Mouse (Mus musculus) thymus, adult 2 months (tissue): ENCODE data around the gene Prep. TPM values are rescaled to one million over a fixed set of nuclear protein-coding genes. Genes with fewer than 3 reads are reported as not detected.

Experiments used
- DNase-seq: peaks from one replicate; pipeline ENCODE4 v3.0.0; 2021
- H3K27ac ChIP-seq: fragments of 200-500 bp; 2 replicates; pipeline ENCODE4 v1.5.1; 2012; ENCODE audit warnings: low read length, control low read depth; ENCODE audit not compliant: control insufficient read depth, insufficient read depth
- H3K27me3 ChIP-seq: fragments of 200-500 bp; 2 replicates; pipeline ENCODE4 v1.6.1; 2012; ENCODE audit warnings: mild to moderate bottlenecking, low read length, moderate library complexity, mixed read lengths; ENCODE audit not compliant: control insufficient read depth, insufficient read depth
- H3K36me3 ChIP-seq: fragments of 200-500 bp; 2 replicates; pipeline ENCODE4 v1.6.1; 2012; ENCODE audit warnings: mild to moderate bottlenecking, low read length, moderate library complexity; ENCODE audit not compliant: control insufficient read depth, insufficient read depth
- H3K4me1 ChIP-seq: fragments of 200-500 bp; replicated peaks from 2 replicates; pipeline ENCODE4 v1.6.1; 2012; ENCODE audit warnings: low read length; ENCODE audit not compliant: control insufficient read depth, insufficient read depth
- H3K4me3 ChIP-seq: fragments of 200-500 bp; 2 replicates; pipeline ENCODE4 v1.5.1; 2012; ENCODE audit warnings: mild to moderate bottlenecking, low read length, control low read depth, moderate library complexity; ENCODE audit not compliant: control insufficient read depth, insufficient read depth
- CTCF ChIP-seq: fragments of 200-500 bp; IDR thresholded peaks from 2 replicates; pipeline ENCODE4 v1.5.1; 2012; ENCODE audit warnings: mild to moderate bottlenecking, control low read depth, low read length, moderate library complexity, borderline replicate concordance; ENCODE audit not compliant: control insufficient read depth, poor library complexity, insufficient read depth; ENCODE audit errors: extremely low read depth
- POLR2A ChIP-seq: fragments of 200-500 bp; IDR thresholded peaks from 2 replicates; pipeline ENCODE4 v1.6.1; 2012; ENCODE audit warnings: mild to moderate bottlenecking, low read length, control low read depth, moderate library complexity; ENCODE audit not compliant: control insufficient read depth, poor library complexity, insufficient read depth; ENCODE audit errors: extremely low read depth
- WGBS: fragments of 180-500 bp; shearing (Covaris S2); methylation state at CpG from one replicate; pipeline ENCODE4 v1.1.7; 2018; 5-methylcytosine and 5-hydroxymethylcytosine counted together
- polyA plus RNA-seq: library from polyadenylated mRNA; depleted of rRNA; stranded (reverse); fragments of >200 nt; gene quantifications from 2 replicates; pipeline ENCODE4 v1.2.3, GENCODE M21; 2012

Gene Prep
- polyA plus RNA-seq, 1 experiment = 28.1 TPM

- Histone ChIP-seq H3K27ac (no peak overlapping the region), H3K36me3 (peaks cover 13% of the 10 kb centered on the region), H3K4me3 (no peak overlapping the region), H3K27me3 (no peaks in the 10 kb centered on the region), H3K4me1 (peaks cover 7% of the 10 kb centered on the region)
- TF ChIP-seq CTCF = no peak
- TF ChIP-seq POLR2A = no peak
- DNase-seq = no peak
- WGBS = 98% methylated on average over 4 of the region's 4 CpGs
Measured at GRCm38 (mm10) chr10:45072339-45072738, 5.3 kb downstream of the Prep start.

DNA sequence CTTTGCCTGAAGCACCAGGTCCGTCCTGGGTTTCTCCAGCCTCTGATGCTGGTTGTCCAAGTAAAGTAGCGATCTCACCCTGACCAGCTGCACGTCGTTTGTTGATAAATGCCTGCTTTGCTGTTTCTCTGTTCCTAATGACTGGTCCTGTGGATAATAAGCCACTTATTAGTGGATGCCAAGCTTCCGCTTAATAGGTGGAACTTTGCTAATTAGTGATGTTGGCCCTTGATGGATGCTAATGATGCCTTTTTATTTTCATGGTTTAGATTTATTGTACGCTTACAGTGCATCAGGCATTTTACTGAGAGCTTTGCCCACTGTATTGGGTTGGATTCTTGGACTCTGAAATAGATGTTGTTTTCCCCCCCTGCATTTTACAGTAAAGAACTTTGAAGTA lies 7.5 kb downstream of the Prep start:
- Histone ChIP-seq H3K4me1 (no peaks in the 10 kb centered on the region), H3K27me3 (no peaks in the 10 kb centered on the region), H3K4me3 (no peak overlapping the region), H3K36me3 (peaks cover 13% of the 10 kb centered on the region), H3K27ac (no peak overlapping the region)
- 98% methylated on average over 6 of the region's 6 CpGs for WGBS
- no peak for TF ChIP-seq POLR2A
- TF ChIP-seq CTCF = no peak
- no peak for DNase-seq

- TF ChIP-seq POLR2A = no peak
- Histone ChIP-seq H3K4me3 (no peak overlapping the region), H3K36me3 (peaks cover 13% of the 10 kb centered on the region), H3K27me3 (no peaks in the 10 kb centered on the region), H3K4me1 (no peaks in the 10 kb centered on the region), H3K27ac (no peak overlapping the region)
- 94% methylated on average over 5 of the region's 5 CpGs for WGBS
- no peak for DNase-seq
Measured at GRCm38 (mm10) chr10:45075491-45076051, 8.6 kb downstream of the Prep start.

DNA sequence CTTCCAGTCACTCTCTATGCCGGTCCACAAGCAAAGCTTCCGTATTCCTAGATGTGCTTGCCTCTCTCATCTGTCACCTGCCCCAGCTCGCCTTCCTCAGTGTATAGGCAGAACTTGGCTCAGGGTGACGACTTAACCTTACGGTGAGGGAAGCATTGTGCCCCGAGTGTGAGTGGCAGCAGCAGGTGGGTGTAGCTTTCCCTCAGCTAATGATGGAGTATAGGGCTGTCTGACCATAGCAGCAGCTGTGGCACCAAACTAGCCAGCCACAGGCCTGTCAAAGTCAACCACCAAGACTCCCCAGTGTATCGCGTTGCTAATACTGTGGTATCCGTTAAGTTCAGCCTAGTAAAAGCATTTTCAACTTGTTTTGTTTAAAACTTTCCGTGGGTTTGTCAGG lies 9.6 kb downstream of the Prep start:
- TF ChIP-seq POLR2A (no peak), CTCF (no peak)
- H3K27me3 ChIP-seq = no peaks in the 10 kb centered on the region
- DNase-seq = no peak
- H3K27ac ChIP-seq = no peak overlapping the region
- peaks cover 13% of the 10 kb centered on the region for H3K36me3 ChIP-seq
- WGBS = 93% methylated on average over 10 of the region's 10 CpGs
- H3K4me3 ChIP-seq = no peak overlapping the region
- H3K4me1 ChIP-seq = no peaks in the 10 kb centered on the region

DNA sequence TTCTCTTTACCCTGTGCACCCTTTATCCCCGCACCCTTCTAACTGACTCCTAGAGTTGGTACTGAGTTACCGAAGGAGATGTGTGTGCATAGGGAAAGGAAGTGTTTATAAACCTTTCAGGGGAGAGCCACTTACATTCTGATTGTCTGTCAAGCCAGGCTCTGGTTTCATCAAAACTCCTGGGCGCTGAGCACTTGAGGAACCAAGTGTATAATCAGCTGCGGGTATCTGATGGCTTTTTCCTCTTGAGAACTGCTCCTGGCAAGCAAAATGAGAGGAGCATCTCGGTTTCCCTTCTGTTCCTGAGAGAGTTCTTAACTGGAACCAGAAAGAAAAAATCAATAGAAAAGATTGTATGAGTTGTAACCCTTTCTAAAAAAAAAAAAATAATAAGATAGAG lies 10.3 kb downstream of the Prep start:
- Histone ChIP-seq H3K4me1 (no peaks in the 10 kb centered on the region), H3K27me3 (no peaks in the 10 kb centered on the region), H3K27ac (no peak overlapping the region), H3K4me3 (no peak overlapping the region), H3K36me3 (peaks cover 13% of the 10 kb centered on the region)
- TF ChIP-seq CTCF (no peak), POLR2A (no peak)
- 93% methylated on average over 5 of the region's 5 CpGs for WGBS
- no peak for DNase-seq

DNA sequence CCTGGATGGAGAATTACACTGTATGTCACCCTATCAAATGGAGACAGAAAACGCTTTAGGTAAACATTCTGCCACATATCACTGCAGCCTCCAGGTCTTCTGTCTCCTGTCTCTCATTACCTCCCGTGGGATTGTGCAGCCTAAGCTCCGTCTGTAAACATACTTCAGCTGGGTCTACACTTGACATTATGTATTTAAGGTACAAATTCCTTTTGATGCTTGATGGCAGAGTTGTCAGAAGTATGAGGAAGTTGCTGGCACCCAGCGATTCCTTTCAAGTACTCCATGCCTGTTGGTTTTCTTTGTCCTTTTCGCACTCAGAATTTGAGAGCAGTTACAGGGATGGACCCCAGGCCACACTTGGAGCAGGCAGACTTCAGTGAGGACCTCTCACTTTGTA lies 12.8 kb downstream of the Prep start:
- Histone ChIP-seq H3K4me3 (no peak overlapping the region), H3K4me1 (no peaks in the 10 kb centered on the region), H3K27ac (no peak overlapping the region), H3K27me3 (no peaks in the 10 kb centered on the region), H3K36me3 (no peaks in the 10 kb centered on the region)
- 86% methylated on average over 5 of the region's 5 CpGs for WGBS
- no peak for DNase-seq
- TF ChIP-seq POLR2A (no peak), CTCF (no peak)

- no peaks in the 10 kb centered on the region for H3K4me1 ChIP-seq
- DNase-seq = no peak
- no peak overlapping the region for H3K27ac ChIP-seq
- H3K27me3 ChIP-seq = no peaks in the 10 kb centered on the region
- H3K36me3 ChIP-seq = no peaks in the 10 kb centered on the region
- TF ChIP-seq POLR2A = no peak
- no peak for TF ChIP-seq CTCF
- WGBS = 87% methylated on average over 6 of the region's 6 CpGs
- no peak overlapping the region for H3K4me3 ChIP-seq
Measured at GRCm38 (mm10) chr10:45080490-45080889, 13.5 kb downstream of the Prep start.
